Mouse (Mus musculus): ENCODE measurements around the gene Eif2b2. TPM values are rescaled to one million over a fixed set of nuclear protein-coding genes. Genes with fewer than 3 reads are reported as not detected.

The Eif2b2 gene
- total RNA-seq (2012; rRNA removed) (137 and 150 TPM in 2 replicates), polyA plus RNA-seq (2012; ENCODE audit: insufficient read depth in 1 of 2, insufficient read length in 2 of 2, low read depth in 1 of 2, low replicate concordance in 2 of 2, missing spikeins in 1 of 2) (100 to 1,000 TPM in 1 of 2 experiments, not detected in 1; 193 TPM)

DNA sequence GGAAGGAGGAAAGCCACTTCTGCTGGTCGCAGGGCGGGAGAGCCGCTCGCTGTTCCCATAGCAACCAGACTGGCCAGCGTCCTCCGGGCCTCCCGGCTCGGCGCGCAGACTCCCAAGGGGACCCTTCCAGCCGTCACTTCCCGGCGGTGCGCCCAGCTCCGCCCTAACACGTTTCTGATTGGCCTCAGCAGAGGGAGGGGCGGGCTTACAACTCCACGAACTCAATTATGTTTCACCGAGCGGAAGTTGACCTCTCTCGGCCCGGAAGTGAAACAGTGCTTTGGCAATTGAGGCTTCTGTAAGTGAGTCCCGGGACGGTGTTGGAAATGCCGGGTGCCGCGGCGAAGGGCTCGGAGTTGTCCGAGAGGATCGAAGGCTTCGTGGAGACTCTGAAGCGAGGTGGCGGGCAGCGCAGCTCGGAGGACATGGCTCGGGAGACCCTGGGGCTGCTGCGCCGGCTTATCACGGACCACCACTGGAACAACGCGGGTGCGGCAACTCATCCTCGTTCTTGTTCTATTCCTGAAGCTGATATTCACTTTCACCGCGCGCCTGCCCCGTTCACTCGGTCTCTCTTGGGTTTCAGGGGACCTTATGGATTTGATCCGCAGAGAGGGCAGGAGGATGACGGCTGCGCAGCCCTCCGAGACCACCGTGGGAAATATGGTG lies at the start of gene Eif2b2:
Gene Eif2b2, plus strand, starts transcription at position 246 of the 669 bp plus-strand sequence.
- DNase-seq (ENCODE audit: low read depth, low spot score), result peak; percentile 98
- peaks cover 0 to 17% of the 10 kb centered on the region in 2 experiments; a peak in 3 of 4 replicates for H3K4me1 ChIP-seq (ENCODE audit: control insufficient read depth in 1 of 2, insufficient read depth in 2 of 2, low read length in 2 of 2)
- no peaks in the 10 kb centered on the region for H3K9me3 ChIP-seq (replicated peaks; ENCODE audit: insufficient read depth, low read length)
- no peaks in the 10 kb centered on the region for H3K27me3 ChIP-seq (ENCODE audit: control insufficient read depth in 1 of 2, insufficient read depth in 2 of 2, low read length in 2 of 2)
- TF ChIP-seq POLR2A (IDR thresholded peaks at IDR 0.05; ENCODE audit: control insufficient read depth in 1 of 2, insufficient read depth in 1 of 2, low read depth in 1 of 2, low read length in 2 of 2, poor library complexity in 1 of 2) (peak; percentile 81 to 87), POLR2AphosphoS2 (IDR thresholded peaks at IDR 0.05; ENCODE audit: low read length) (peak; percentile 50; the same call in 1 of the 2 replicates), HCFC1 (IDR thresholded peaks at IDR 0.05; ENCODE audit: low read depth, low read length) (peak; percentile 93), RCOR1 (IDR thresholded peaks at IDR 0.05; ENCODE audit: low read depth, low read length) (no peak), SIN3A (IDR thresholded peaks at IDR 0.05; ENCODE audit: low read length) (peak; percentile 88), ETS1 (IDR thresholded peaks at IDR 0.05; ENCODE audit: low read depth, low read length) (no peak), UBTF (IDR thresholded peaks at IDR 0.05; ENCODE audit: borderline replicate concordance, insufficient read depth, low read depth, low read length) (no peak), TBP (IDR thresholded peaks at IDR 0.05; ENCODE audit: low read depth, low read length) (peak; percentile 76), USF1 (IDR thresholded peaks at IDR 0.05; ENCODE audit: low read depth, low read length) (no peak), NELFE (IDR thresholded peaks at IDR 0.05; ENCODE audit: low read depth, low read length) (peak; percentile 77), MEF2A (IDR thresholded peaks at IDR 0.05; ENCODE audit: extremely low read depth, insufficient replicate concordance, low read depth, low read length, poor library complexity, severe bottlenecking) (no peak), ZKSCAN1 (IDR thresholded peaks at IDR 0.05; ENCODE audit: low read depth, low read length) (no peak), JUND (IDR thresholded peaks at IDR 0.05; ENCODE audit: low read depth, low read length) (no peak), ELF1 (IDR thresholded peaks at IDR 0.05; ENCODE audit: low read depth, low read length) (peak; percentile 83), MXI1 (IDR thresholded peaks at IDR 0.05; ENCODE audit: low read depth, low read length) (peak; percentile 75), NRF1 (IDR thresholded peaks at IDR 0.05; ENCODE audit: insufficient read depth, low read depth, low read length, poor library complexity, severe bottlenecking) (peak; percentile 76)
- H3K36me3 ChIP-seq (ENCODE audit: control insufficient read depth in 1 of 2, insufficient read depth in 2 of 2, low read length in 2 of 2), result peaks cover 0 to 11% of the 10 kb centered on the region in 2 experiments; a peak in 1 of 4 replicates
- H3K27ac ChIP-seq (ENCODE audit: control insufficient read depth, low read depth, low read length), result peak within 1 kb of the TSS; percentile 50
- peak within 1 kb of the TSS; percentile 71 to 87 for H3K4me3 ChIP-seq (ENCODE audit: control insufficient read depth in 1 of 2, insufficient read depth in 1 of 2, low read depth in 2 of 2, low read length in 2 of 2)
- H3K79me2 ChIP-seq (ENCODE audit: control insufficient read depth, insufficient read depth, low read length, poor library complexity), result peaks cover 13% of the 10 kb centered on the region
- H3K9ac ChIP-seq (ENCODE audit: control insufficient read depth, low read depth, low read length, poor library complexity, severe bottlenecking), result peak within 1 kb of the TSS; percentile 85

DNA sequence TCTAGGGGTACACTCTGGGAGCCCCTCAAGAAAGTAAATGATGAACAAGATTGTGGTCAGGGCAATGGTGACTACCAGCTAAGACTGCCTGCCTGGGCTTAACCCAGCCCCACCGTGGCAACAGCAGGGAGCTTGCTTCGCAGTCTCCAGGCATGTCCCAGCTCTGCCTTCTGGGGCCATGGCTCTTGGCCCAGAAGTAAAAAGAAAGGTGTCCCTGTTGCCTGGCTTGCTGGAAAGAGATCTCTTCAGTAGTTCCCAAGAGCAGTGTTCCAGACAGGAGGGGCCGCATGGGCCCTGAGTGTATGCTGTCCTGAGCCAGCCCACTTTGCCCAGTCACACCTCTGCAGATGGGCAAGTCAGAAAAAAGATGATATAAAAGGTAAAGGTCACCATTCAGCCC lies 49.4 kb upstream of the Eif2b2 start:
- H3K27ac ChIP-seq (ENCODE audit: control insufficient read depth, low read depth, low read length), result no peak overlapping the region
- H3K9ac ChIP-seq (ENCODE audit: control insufficient read depth, low read depth, low read length, poor library complexity, severe bottlenecking), result no peak overlapping the region; the same call in 1 of the 2 replicates
- H3K9me3 ChIP-seq (replicated peaks; ENCODE audit: insufficient read depth, low read length), result no peaks in the 10 kb centered on the region
- no peaks in the 10 kb centered on the region for H3K36me3 ChIP-seq (ENCODE audit: control insufficient read depth in 1 of 2, insufficient read depth in 2 of 2, low read length in 2 of 2)
- no peak for DNase-seq (ENCODE audit: low read depth, low spot score)
- no peak overlapping the region for H3K4me3 ChIP-seq (ENCODE audit: control insufficient read depth in 1 of 2, insufficient read depth in 1 of 2, low read depth in 2 of 2, low read length in 2 of 2)
- peaks cover 0 to 1% of the 10 kb centered on the region in 2 experiments; a peak in 2 of 4 replicates for H3K27me3 ChIP-seq (ENCODE audit: control insufficient read depth in 1 of 2, insufficient read depth in 2 of 2, low read length in 2 of 2)
- TF ChIP-seq JUND (IDR thresholded peaks at IDR 0.05; ENCODE audit: low read depth, low read length), result no peak
- no peaks in the 10 kb centered on the region for H3K4me1 ChIP-seq (ENCODE audit: control insufficient read depth in 1 of 2, insufficient read depth in 2 of 2, low read length in 2 of 2)
- no peaks in the 10 kb centered on the region for H3K79me2 ChIP-seq (ENCODE audit: control insufficient read depth, insufficient read depth, low read length, poor library complexity)
